Mouse (Mus musculus) adrenal gland, postnatal 14 days (tissue): Measurements from ENCODE around the gene Olfr1417. TPM values are rescaled to one million over a fixed set of nuclear protein-coding genes. Genes with fewer than 3 reads are reported as not detected.
A peak's percentile ranks its signal among the peaks of the same experiment; 100 is the strongest.
"Not testable (repeated sequence)": the region's sequence is repeated elsewhere in the genome, so short reads cannot be mapped to it uniquely, and the experiment has no call there.

Experiments
- DNase-seq: peaks from one replicate; pipeline ENCODE4 v3.0.0; 2021; ENCODE audit warnings: mixed read lengths
- long read RNA-seq, 2 experiments: library from polyadenylated mRNA; stranded (forward); transcript quantifications; one replicate each; pipeline ENCODE4 v2.0.0; 2021
- total RNA-seq: library from RNA; stranded (reverse); gene quantifications from 2 replicates; pipeline ENCODE4 v1.2.3, GENCODE M21; 2021

The Olfr1417 gene
- total RNA-seq: not detected in 2 replicates
- long read RNA-seq, experiment 1: 0 reads
- long read RNA-seq, experiment 2: 0 reads

DNA sequence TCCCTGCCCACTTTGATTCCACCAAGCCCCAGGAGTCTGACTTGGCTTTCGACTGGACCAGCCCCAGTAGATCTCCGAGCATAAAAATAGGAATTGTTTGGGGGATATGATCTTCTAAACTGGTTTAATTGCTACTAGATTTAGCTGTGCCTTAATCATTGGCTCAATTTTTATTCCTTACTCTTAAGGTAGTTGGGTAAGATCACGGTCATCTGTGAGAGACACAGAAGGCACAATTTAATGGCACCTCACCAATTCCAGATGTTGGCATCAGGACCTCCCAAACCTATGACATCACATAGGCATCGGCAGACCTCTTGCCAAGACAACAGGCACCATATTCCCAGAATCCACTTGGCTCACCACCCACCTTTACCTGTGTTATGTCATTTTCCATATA is at the start of gene Olfr1417:
TSS of gene Olfr1417 (minus strand) at position 101 of the 400 bp plus-strand sequence.
- no peak for DNase-seq

DNA sequence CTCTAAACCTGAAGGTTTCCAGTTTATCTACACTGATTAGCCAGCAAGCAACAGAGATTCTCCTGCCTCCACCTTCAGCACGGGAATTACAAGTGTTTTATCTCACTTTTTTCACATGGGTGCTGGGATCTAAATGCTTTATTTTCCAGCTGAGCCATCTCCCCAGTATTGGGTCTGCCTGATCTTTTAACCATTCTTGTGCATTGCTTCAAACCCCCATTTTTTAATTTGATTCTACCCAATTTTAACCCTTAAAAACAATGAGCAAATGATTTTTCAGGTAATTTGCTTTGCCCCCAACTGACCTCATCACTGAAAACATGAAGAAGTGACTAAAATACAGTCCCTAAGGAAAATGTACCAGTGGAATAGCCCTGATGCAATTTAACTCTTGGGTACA is 47.2 kb upstream of the Olfr1417 start, which contains the start of gene Olfr1420:
TSS of gene Olfr1420 (plus strand) at position 301 of the 400 bp plus-strand sequence.
- no peak for DNase-seq

DNA sequence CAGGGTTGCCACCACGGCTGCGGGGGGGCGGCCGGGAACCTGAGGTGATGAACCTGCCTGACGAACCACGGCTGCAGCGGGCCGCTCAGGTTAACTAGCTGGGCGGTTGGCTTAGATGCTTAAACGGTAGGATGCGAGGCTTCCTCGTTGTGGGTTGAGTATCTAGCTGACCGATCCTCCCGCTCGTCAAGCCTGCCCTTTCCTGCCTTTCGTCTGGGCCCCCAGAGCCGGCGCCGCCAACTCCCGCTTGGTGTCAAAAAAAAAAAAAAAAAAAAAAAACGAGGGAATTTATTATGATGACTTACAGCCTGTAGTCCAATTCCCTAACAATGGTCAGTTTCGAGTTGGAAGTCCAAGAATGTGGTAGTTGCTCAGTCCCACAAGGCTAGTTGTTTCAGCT is 39.4 kb upstream of the Olfr1417 start:
- DNase-seq: not testable (repeated sequence)

DNA sequence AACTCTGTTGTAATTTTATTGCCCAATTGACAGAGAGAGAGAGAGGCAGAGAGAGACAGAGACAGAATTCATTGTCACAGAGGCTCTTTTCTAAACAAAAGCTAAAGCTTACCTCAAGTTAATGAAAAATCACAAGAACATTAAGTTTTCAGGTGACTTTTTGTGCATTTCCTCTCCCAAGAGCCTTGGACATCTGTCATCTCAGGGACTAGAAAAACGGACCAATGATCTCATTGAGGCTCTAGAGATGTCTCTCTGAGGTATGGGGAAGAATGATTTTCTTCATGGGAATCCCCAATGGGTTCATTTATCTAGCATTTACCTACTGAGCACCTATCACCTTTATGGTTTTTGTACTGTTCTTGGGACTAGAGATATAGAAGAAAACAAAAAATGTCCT is 36.0 kb upstream of the Olfr1417 start, which contains the start of gene Olfr1419:
TSS of gene Olfr1419 (minus strand) at position 101 of the 400 bp plus-strand sequence.
- DNase-seq: no peak

DNA sequence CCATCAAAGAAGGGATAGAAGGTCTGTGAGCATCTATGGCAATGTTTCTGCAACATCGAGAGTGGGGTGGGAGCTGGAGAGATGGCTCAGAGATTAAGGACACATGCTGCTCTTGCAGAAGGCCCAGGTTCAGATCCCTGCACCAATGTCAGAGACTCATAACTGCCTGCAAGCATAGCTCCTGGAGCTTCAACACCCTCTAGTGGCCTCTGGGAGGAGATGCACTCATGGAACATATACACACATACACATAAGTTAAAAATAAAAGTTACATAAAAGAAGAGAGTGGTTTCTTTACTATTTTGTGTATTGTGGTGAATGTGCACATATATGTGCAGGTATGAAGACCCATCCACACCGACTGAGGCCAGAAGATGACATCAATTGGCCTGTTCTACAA is 28.8 kb upstream of the Olfr1417 start:
- DNase-seq: no peak

DNA sequence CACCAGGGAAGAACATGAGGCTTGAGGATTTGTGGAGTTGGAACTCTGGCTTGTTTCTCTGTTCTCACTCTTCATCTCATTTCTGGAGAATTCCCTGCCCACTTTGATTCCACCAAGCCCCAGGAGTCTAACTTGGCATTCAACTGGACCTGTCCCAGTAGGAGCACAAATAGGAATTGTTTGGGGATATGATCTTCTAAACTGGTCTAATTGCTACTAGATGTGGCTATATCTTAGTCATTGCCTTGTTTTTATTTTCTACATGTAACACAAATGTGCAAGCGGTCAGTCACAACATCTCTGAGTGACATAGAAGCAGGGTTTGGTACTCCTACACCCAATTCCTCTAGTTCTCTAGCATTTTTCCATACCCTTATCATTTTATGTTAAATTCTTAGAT is 21.9 kb upstream of the Olfr1417 start, which contains the start of gene Olfr1418:
TSS of gene Olfr1418 (minus strand) at position 101 of the 400 bp plus-strand sequence.
- no peak for DNase-seq

DNA sequence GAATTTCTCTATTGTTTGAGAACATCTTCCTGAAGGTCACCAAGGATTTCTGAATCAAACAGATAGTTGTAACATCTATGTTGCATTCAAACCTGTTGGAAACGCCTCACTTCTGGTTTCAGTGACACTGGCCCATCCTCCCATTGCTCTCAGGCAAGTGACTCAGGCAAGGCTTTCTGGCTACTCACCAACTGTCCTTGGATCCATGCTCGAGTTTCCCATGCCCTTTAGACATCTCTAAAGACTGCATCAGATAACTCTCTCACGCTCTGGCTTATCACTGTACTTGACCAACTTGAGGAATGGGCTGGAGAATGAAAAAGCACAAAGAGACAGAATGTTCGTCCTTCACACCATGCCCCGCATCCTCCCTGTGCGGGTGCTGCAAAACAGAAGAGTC is 17.5 kb upstream of the Olfr1417 start:
- DNase-seq: peak; percentile 76

DNA sequence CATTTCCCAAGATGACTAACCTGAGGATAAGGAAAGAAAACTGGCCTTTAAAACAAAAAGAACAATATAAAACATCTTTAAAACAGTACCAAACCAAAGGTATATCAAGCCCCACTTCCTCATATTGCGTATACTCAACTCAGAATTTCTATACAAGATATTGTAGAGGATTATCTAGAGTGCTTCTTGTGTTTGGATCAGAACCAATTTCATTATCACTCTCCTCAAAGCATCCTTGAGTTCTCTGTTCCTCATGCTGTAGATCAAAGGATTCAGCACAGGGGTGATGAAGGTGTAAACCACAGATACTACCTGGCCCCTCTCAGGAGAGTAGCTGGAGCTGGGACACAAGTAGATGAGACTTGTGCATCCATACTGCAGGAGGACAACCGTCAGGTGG is 15.8 kb upstream of the Olfr1417 start:
- no peak for DNase-seq

DNA sequence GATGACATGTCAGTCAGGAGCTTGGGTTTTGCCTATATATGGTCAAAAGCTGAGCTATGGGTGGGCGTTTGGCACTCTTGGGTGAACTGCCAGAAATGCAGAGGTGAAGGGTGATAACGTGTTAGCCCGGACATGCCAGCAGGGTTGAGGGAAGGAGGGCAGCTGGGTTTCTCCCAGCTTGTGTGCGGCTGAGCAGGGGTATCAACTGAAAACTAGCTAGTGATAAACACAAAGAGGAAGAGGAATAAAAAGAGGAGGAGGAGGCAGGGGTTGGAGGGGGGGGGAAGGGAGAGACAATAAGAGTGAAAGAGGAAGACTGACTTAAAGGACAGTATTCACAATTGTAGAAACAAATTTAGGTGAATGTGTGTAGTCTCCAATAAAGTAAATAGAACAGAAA is 13.6 kb upstream of the Olfr1417 start:
- no peak for DNase-seq

DNA sequence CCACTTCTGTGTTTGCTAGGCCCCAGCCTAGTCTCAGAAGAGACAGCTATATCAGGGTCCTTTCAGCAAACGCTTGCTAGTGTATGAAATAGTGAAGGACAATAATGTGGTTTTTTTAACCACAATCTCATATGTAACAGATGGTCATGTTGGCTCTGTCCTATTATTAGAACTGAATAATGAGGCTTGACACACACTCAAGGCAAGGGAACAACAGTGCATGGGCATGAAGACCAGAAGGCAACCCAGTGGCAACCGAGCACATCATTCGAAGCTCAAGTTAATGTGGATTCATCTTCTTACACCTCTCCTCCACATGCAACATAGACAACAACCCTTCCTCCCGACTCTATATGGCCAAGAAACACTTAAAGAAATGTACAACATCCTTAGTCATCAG is 7.3 kb upstream of the Olfr1417 start:
- no peak for DNase-seq

DNA sequence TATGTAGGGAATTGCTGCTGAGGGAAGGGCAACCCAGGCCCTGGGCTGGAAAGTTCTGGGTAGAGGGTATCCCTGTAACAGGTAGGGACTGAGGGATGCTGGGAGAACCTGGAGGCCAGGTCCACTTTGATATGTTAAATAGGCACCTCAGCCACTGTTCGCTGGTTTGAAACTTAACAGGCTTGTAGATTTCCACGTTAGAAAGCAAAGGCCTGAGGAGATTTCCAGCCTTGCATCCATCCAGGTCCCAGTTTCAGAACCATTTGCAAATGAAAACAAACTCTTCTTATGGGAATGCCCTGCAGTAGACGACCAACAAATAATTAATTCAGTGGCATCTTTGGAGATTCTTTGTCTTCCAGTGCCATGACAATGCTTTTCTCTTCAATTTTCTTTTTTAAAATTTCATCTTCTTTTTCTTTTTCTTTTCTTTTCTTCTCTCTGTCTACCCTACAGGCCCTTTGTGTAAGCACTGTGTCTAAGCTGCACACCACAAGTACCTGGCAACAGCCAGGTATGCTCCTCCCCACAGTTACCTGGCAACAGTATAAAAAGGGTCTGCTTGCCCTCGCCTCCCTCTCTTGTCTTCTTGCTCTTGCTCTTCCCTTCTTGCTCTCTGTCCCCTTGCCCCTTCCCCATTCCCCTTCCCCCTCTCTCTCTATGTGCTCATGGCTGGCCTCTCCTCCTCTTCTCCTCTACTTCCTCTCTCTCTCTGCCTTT is 15.5 kb downstream of the Olfr1417 start:
- DNase-seq: no peak

DNA sequence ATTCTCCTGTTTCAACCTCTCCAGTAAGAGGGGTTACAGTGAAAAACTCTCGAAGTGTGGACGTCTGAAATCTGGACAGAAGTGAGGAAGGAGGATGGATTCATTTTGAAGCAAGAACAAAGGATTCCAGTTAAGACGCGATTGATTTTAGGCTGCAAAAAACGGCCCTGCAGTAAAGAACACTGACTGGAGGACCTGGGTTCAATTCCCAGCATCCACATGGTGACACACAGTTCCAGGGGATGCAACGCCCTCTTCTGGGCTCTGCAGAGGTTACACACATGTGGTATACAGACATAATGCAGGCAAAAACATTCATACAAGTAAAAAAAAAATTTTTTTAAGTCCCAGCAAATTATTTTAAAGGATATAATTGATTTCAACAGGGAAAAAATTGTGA is 18.8 kb downstream of the Olfr1417 start:
- peak; percentile 27 for DNase-seq

DNA sequence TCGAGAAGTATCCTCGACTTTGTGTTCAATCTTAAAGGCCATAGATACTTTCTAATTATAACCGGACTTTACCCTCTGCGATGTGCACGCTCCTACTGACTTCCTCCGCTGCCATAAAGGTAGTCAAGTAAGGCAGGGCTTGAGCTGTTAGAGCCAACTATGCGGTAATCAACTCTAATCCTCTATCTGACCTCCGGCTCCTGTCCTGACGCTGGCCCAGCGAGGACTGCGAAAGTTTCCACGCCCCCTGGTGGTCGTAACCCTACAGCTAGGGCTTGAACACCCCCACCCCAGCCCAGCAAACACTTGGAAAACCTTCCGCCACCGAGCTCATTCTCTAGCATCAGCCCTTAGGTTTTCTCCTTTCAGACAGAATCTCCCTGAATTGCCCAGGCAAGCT is 19.2 kb downstream of the Olfr1417 start:
- DNase-seq: peak; percentile 90

DNA sequence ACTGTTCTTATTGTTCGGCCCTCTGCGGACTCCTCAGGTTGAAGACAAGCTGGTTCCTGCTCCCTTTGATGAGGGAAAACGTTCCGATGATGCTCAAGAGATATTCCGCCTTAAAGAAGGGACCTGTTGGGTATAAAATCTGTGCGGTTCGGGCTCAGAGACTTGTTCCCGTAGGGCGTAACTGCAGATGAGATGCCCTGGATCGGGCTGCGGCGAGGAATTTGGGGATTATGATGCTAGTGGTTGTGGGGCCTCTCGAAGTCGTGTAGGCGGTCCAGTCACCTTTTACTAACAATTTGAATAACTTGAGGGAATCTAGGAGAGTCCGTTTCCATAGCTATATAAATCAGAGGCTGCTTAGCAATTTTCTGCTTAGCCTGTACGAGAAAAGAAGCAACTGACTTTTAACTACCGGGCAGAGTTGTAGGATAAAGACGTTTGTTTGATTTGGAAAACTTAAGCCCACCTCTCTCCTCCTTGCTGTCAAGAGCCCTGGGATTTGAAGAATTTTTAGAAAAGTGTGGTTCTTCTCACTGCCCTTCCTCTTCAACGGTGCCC is 19.8 kb downstream of the Olfr1417 start, which contains the start of gene Stx3:
TSS of gene Stx3 (minus strand) at position 261 of the 558 bp plus-strand sequence.
- peak; percentile 12 for DNase-seq

DNA sequence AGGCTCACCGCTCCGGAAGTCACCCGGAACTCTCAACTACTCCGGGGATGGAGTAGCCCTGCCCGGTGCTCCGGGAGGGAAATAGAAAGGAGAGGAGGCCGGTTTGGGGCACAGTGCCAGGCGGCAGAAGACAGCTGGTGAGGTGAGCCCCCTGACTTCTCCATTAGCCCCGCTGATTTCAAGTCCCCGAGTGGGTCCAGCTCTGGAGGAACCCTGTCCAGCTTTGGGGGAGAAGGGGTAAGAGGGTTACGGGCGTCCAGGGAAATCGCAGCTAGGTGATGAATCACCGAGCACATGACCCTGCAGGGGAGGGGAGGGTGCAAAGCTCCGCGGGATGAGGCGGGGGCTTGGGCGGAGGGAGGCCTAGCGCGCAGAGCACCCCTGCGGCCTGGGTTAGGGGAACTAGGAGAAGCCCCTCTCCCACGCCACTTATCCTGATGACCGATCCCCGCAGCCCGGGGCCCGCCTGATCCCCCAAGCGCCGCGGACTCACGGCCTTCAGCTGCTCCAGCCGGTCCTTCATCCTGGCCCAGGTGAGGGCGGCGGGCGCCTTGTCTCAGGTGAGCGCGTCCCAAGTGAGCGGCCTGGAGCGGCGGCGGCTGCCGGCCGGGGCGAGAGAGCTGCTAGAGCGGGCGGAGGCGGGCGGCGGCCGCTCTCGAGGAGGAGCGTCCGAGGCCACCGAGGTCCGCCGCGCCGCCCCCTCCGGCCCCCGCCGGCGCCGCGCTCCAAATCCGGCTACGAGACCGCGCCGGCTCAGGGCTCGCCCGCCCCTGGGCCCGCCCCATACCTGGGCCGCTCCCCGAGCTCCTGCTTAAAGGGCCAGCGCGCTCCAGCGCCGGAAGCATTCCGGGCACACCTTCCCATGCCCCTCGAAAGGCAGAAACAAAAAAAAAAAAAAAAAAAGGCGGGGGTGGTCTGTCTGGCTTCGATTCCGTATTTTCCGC is 20.5 kb downstream of the Olfr1417 start:
- DNase-seq: peak; percentile 77

DNA sequence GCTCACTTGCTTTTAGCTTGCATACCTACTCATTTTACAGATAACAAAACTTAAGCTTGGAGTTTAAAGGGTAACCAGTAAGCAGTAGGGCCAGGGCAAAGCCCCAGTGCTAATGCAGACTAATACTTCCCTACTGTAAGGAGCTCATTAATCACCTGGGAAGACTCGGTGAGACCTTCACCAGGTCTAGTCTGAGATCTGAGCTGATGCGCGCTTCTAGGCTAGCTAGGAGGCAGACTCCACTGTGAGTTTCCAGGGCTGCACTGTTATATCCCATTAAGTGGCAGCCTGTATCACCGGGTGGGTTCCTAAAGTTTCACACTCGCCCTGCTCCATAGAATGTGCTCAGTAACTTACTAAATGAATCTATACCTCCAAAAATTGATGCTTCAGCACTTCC is 21.4 kb downstream of the Olfr1417 start:
- DNase-seq: no peak

DNA sequence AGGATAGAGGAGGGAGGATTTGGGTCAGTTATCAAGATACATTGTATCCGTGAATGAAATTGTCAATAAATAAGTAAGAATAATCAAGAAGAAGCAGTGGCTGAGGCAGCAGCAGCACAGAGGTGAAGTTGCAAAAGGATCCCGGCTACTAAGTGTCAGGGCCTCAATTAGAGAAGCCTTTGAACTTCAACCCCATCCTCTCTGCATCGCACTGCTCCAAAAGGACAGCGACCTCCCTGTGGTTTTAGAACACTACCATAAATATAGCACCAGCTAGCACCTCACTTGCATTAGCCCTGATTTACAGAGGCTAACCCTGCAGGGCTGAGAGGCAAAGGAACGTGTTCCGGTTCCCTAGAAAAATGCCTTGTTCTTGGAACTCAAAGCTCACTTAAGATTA is 22.3 kb downstream of the Olfr1417 start:
- no peak for DNase-seq

DNA sequence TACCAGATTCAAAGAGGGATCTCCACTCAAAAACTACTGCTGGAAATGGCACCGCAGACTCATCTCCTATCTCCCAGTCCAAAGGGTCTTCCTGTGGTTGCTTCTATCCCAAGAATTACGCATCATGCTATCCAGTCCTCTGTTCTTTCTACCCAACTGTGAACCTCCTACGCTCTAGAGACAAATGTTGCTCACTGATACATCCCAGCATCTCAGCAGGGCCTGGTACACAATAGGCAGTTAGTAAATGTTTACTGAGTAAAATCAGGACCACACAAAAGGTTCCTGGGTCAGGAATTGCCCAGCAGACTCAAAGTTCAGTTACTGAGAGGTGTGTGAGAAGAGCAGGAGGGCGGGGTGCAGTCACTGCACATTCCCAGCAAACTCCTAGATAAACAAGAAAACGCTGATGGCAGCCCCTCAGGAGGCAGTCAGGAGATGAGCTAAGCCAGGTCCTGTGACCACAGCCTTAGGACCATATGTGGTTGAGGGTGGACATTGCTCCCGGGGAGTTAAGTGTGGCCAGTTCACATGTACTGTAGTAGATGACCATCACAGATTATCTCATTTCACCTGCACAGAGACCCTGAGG is 24.2 kb downstream of the Olfr1417 start:
- no peak for DNase-seq

DNA sequence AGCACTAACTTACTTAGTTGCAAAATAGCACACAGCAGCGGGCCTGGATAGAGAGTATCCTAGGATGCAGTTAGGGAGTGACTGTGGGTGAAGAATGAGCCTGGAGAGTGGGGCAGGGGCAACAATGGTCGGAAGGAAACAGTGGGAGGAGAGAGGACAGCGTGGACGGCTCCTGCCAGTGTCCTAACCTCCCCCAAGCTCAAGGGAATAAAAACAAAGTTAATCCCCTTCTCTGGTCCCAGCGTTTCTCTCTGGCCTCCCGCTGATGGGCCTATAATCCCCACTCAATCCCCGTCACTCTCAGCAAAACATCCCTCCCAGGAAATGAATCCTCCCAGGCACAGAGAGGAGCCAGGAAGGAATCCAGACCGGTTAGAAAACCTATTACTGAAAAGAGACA is 25.4 kb downstream of the Olfr1417 start:
- DNase-seq: peak; percentile 17

DNA sequence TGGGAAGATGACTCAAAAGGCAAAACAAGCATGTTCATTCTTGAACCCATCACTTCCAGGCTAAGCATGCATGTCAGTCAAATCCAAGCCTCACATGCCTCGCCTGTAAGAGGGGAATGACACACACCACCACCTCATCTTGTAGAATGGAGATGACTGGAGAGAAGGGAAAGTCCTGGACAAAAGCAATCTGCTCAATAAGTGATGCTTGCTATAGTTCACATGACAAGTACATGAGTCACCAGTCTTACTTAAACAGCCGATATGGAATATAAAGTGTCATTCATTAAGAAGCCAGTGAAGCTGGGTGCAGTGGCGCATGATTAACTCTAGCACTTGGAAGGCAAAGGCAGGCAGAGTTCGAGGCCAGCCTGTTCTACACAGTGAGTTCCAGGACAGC is 25.9 kb downstream of the Olfr1417 start:
- DNase-seq: no peak

DNA sequence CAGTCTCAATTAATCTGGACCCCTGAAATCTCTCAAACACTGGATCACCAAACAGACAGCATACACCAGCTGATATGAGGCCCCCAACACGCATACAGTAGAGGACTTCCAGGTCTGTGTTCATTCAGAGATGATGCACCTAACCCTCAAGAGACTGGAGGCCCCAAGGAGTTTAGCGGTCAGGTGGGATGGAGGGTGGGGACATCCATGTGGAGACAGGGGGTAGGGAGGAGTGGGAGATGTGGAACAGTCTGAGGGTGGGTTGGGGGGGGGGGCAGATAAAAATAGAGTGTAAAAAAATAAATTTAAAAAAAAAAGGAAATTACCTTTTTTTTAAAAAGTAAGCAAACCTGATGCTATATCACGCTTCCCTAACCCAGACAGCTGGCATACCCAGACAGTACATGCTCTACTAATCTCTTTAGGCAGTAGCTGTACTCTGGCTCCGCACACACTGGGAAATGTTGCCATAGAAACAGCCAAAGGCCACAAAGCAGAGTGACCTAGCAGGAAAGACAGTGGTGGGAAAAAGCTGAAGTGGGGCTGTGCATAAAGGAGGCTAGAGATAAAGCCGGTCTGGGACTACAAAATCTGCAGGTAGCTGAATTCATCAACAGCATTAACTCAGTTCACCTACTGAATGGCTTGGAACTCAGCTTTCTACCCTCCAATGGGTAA is 27.2 kb downstream of the Olfr1417 start:
- DNase-seq: peak; percentile 11

DNA sequence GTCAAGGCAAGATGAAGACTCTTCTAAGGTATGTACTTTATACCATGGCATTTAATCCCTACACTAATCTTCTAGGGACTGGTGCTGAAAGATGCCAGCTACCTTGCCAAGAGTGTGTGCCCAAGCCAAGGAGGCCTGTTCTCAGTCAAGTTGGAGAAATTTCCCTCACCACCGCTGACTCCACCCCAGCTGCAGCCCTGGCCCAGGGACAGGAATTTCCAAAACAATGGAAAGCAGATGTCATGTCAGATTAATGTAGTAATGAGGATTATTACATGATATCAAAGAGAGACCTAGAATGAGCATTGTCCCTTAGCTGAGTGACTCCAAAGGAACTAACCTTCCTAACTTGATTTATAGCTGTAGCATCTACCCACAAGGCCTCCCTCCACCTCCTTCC is 28.2 kb downstream of the Olfr1417 start:
- peak; percentile 45 for DNase-seq
